ENCODE assay signal across 22 mouse cellular contexts in genomic region chr11:78609657-78610056, GRCm38 (mm10). TPM values are rescaled to one million over a fixed set of nuclear protein-coding genes. Genes with fewer than 3 reads are reported as not detected.
DNase-seq lines count a peak whose midpoint lies in the region; ATAC-seq and TF ChIP-seq lines count a peak whose summit lies in the region.
"Had no signal": no experiment of that assay in that cellular context is flagged by ENCODE, and none has a peak within 500 bp of the region (broad histone marks: within the 10 kb centered on the region; RNA-seq: fewer than 3 reads in every experiment).

No protein-coding gene starts in this region.

- intact Hi-C loops in heart, postnatal 14 days (cut with DNase I), result loop anchor here (5.0 kb wide), 1 partner anchor 78 kb away; no protein-coding TSS in a partner anchor

- 0 out of 2 replicates have a peak, but pooled peaks cover 6% of the 10 kb centered on the region for H3K4me1 ChIP-seq in heart, embryonic 11.5 days (ENCODE audit: control insufficient read depth, insufficient read depth, low read length)
- no peaks in the 10 kb centered on the region for H3K4me1 ChIP-seq in heart, embryonic 10.5 days
- H3K4me1 ChIP-seq in heart, embryonic 15.5 days (replicated peaks), result peaks cover 2% of the 10 kb centered on the region; the same call in 1 of the 2 replicates
- H3K4me1 ChIP-seq in heart, embryonic 12.5 days (replicated peaks), result peaks cover 9% of the 10 kb centered on the region
- peaks cover 5% of the 10 kb centered on the region for H3K4me1 ChIP-seq in heart, postnatal 0 days (ENCODE audit: control insufficient read depth, insufficient read depth)
- H3K4me1 ChIP-seq: embryonic facial prominence, embryonic 13.5 days; embryonic facial prominence, embryonic 15.5 days; forebrain, embryonic 10.5 days had no signal

- no peak overlapping the region for H3K9ac ChIP-seq in heart, embryonic 11.5 days (ENCODE audit: low read depth, low read length)
- no peak overlapping the region for H3K9ac ChIP-seq in heart, embryonic 15.5 days
- H3K9ac ChIP-seq in heart, embryonic 12.5 days, result no peak overlapping the region
- H3K9ac ChIP-seq in heart, postnatal 0 days (replicated peaks; ENCODE audit: low read depth, low read length), result no peak overlapping the region
- H3K9ac ChIP-seq: embryonic facial prominence, embryonic 13.5 days; embryonic facial prominence, embryonic 15.5 days; forebrain, embryonic 12.5 days had no signal

- H3K36me3 ChIP-seq in heart, embryonic 11.5 days (ENCODE audit: control insufficient read depth, insufficient read depth, low read length), result no peaks in the 10 kb centered on the region
- peaks cover 15% of the 10 kb centered on the region; the same call in 1 of the 2 replicates for H3K36me3 ChIP-seq in heart, embryonic 10.5 days
- no peaks in the 10 kb centered on the region; the same call in 1 of the 2 replicates for H3K36me3 ChIP-seq in heart, embryonic 15.5 days
- H3K36me3 ChIP-seq in heart, embryonic 12.5 days, result peaks cover 24% of the 10 kb centered on the region
- H3K36me3 ChIP-seq in heart, postnatal 0 days (replicated peaks; ENCODE audit: control insufficient read depth, insufficient read depth, low read length), result no peaks in the 10 kb centered on the region
- H3K36me3 ChIP-seq: embryonic facial prominence, embryonic 15.5 days had no signal

- no peak for ATAC-seq in heart, embryonic 11.5 days (replicated peaks; ENCODE audit: insufficient number of reproducible peaks, low FRiP score, low TSS enrichment)
- no peak for ATAC-seq in heart, embryonic 15.5 days (replicated peaks; ENCODE audit: insufficient number of reproducible peaks, insufficient read depth, low FRiP score, low read depth)
- ATAC-seq in heart, embryonic 12.5 days (ENCODE audit: insufficient number of reproducible peaks, low FRiP score), result no peak
- no peak for ATAC-seq in heart, postnatal 0 days (ENCODE audit: insufficient read depth, low read depth)
- ATAC-seq: forebrain, embryonic 14.5 days had no signal

- no peak for TF ChIP-seq CTCF in heart, postnatal 0 days (IDR thresholded peaks at IDR 0.05; ENCODE audit: low read depth)

- no peak for DNase-seq in heart, embryonic 10.5 days (ENCODE audit: low spot score)
- no peak for DNase-seq in heart, postnatal 0 days (ENCODE audit: low spot score)
- no peak for DNase-seq in heart, postnatal 14 days
- DNase-seq: adrenal gland, adult 2 months; adrenal gland, postnatal 10 days; adrenal gland, postnatal 25 days; cerebellum, adult 11 months; cerebellum, adult 18-20 months; cerebellum, adult 8-10 months; cerebellum, adult 9-11 months; cerebellum, postnatal 14 days; cerebellum, postnatal 36 days; embryo, embryonic 11 days had no signal

- no peaks in the 10 kb centered on the region for H3K27me3 ChIP-seq in heart, embryonic 11.5 days (ENCODE audit: control insufficient read depth, insufficient read depth, low read length)
- no peaks in the 10 kb centered on the region for H3K27me3 ChIP-seq in heart, embryonic 10.5 days (ENCODE audit: insufficient read depth, poor library complexity, severe bottlenecking)
- no peaks in the 10 kb centered on the region for H3K27me3 ChIP-seq in heart, embryonic 15.5 days
- no peaks in the 10 kb centered on the region for H3K27me3 ChIP-seq in heart, embryonic 12.5 days (replicated peaks)
- H3K27me3 ChIP-seq in heart, postnatal 0 days (ENCODE audit: control insufficient read depth, insufficient read depth, low read length), result no peaks in the 10 kb centered on the region
- H3K27me3 ChIP-seq: embryonic facial prominence, embryonic 13.5 days; embryonic facial prominence, embryonic 15.5 days; forebrain, embryonic 12.5 days had no signal

- H3K27ac ChIP-seq in heart, embryonic 11.5 days (ENCODE audit: low read depth, low read length), result 0 out of 2 replicates have a peak overlapping the region, but pooled peaks have one; percentile 15
- H3K27ac ChIP-seq in heart, embryonic 10.5 days, result no peak overlapping the region
- H3K27ac ChIP-seq in heart, embryonic 15.5 days, result peak overlapping the region; percentile 53; the same call in 1 of the 2 replicates
- H3K27ac ChIP-seq in heart, embryonic 12.5 days (ENCODE audit: poor library complexity, severe bottlenecking), result no peak overlapping the region
- H3K27ac ChIP-seq in heart, postnatal 0 days (ENCODE audit: low read depth), result peak overlapping the region; percentile 54; the same call in 1 of the 2 replicates
- H3K27ac ChIP-seq: embryonic facial prominence, embryonic 13.5 days; embryonic facial prominence, embryonic 15.5 days; forebrain, embryonic 10.5 days had no signal

- WGBS in heart, embryonic 11.5 days (ENCODE audit: insufficient replicate concordance), result 77% methylated on average over 4 of the region's 4 CpGs
- 77% methylated on average over 4 of the region's 4 CpGs for WGBS in heart, embryonic 10.5 days
- WGBS in heart, embryonic 15.5 days, result 63% methylated on average over 4 of the region's 4 CpGs
- 73% methylated on average over 4 of the region's 4 CpGs for WGBS in heart, embryonic 12.5 days
- WGBS in heart, postnatal 0 days, result 55% methylated on average over 4 of the region's 4 CpGs

- H3K9me3 ChIP-seq in heart, embryonic 11.5 days (replicated peaks; ENCODE audit: control insufficient read depth, low read length), result no peaks in the 10 kb centered on the region
- H3K9me3 ChIP-seq in heart, embryonic 10.5 days, result no peaks in the 10 kb centered on the region
- H3K9me3 ChIP-seq in heart, embryonic 15.5 days (replicated peaks), result no peaks in the 10 kb centered on the region
- H3K9me3 ChIP-seq in heart, embryonic 12.5 days (replicated peaks), result no peaks in the 10 kb centered on the region
- H3K9me3 ChIP-seq in heart, postnatal 0 days (replicated peaks; ENCODE audit: control insufficient read depth, low read length), result no peaks in the 10 kb centered on the region
- H3K9me3 ChIP-seq: embryonic facial prominence, embryonic 13.5 days; embryonic facial prominence, embryonic 15.5 days; forebrain, embryonic 10.5 days; forebrain, embryonic 12.5 days had no signal

- TF ChIP-seq EP300 in heart, postnatal 0 days (IDR thresholded peaks at IDR 0.05; ENCODE audit: low read depth), result no peak

- no peak overlapping the region for H3K4me2 ChIP-seq in heart, embryonic 11.5 days
- no peak overlapping the region for H3K4me2 ChIP-seq in heart, embryonic 15.5 days
- no peak overlapping the region for H3K4me2 ChIP-seq in heart, embryonic 12.5 days
- no peak overlapping the region for H3K4me2 ChIP-seq in heart, postnatal 0 days (ENCODE audit: low read depth, low read length)
- H3K4me2 ChIP-seq: embryonic facial prominence, embryonic 13.5 days; embryonic facial prominence, embryonic 15.5 days; forebrain, embryonic 12.5 days had no signal

- H3K4me3 ChIP-seq in heart, embryonic 11.5 days (ENCODE audit: low read depth, low read length), result no peak overlapping the region
- no peak overlapping the region for H3K4me3 ChIP-seq in heart, embryonic 10.5 days
- H3K4me3 ChIP-seq in heart, embryonic 15.5 days, result no peak overlapping the region
- no peak overlapping the region for H3K4me3 ChIP-seq in heart, embryonic 12.5 days
- H3K4me3 ChIP-seq in heart, postnatal 0 days (ENCODE audit: low read depth, low read length), result no peak overlapping the region
- H3K4me3 ChIP-seq: embryonic facial prominence, embryonic 13.5 days; embryonic facial prominence, embryonic 15.5 days; erythroblast, embryonic 14.5 days; forebrain, embryonic 10.5 days; forebrain, embryonic 12.5 days had no signal

RNA-seq across cellular contexts. Expression of gene Tmem97, which starts 59.1 kb away (rescaled TPM):
- 82.4 and 88.3 TPM in 2 replicates for polyA plus RNA-seq in heart, embryonic 11.5 days (2014; fragmentation: Nextera tagmentation; extraction: Ambion mirVana)
- polyA plus RNA-seq in heart, embryonic 10.5 days (2016; fragmentation: Nextera tagmentation; extraction: Ambion mirVana), result 91.5 and 105 TPM in 2 replicates
- polyA plus RNA-seq in heart, embryonic 15.5 days (2015; fragmentation: Nextera tagmentation; extraction: Ambion mirVana), result 43.8 and 48.7 TPM in 2 replicates
- 58.4 and 65.9 TPM in 2 replicates for polyA plus RNA-seq in heart, embryonic 12.5 days (2016; fragmentation: Nextera tagmentation; extraction: Ambion mirVana)
- total RNA-seq in heart, postnatal 0 days (2014; rRNA removed; ENCODE audit: low replicate concordance), result 41.5 and 57.2 TPM in 2 replicates
- polyA plus RNA-seq in heart, postnatal 0 days (2015; fragmentation: Nextera tagmentation; extraction: Ambion mirVana), result 37.5 and 39.4 TPM in 2 replicates
- 10 to 100 TPM in 1 of 2 experiments, 1 to 10 TPM in 1; 8.8 to 10.3 TPM for total RNA-seq in heart, postnatal 14 days (2021)

Comparison
In these comparisons a context has a peak if more than half of its experiments do, and no peak if none do; other contexts are left out.
1. H3K27ac ChIP-seq: peak in heart, embryonic 11.5 days (single experiment), heart, embryonic 15.5 days (single experiment) and heart, postnatal 0 days (single experiment); none in heart, embryonic 10.5 days (single experiment) and heart, embryonic 12.5 days (single experiment).